Mouse (Mus musculus) spleen, adult 12 weeks (tissue): Measurements from ENCODE around the gene Dnajc10.

ENCODE experiments used
- DNase-seq: peaks from one replicate; pipeline ENCODE4 v3.0.0; 2022; ENCODE audit warnings: low spot score

The Dnajc10 gene

GRCm38 (mm10) chr2:80315242-80316161 is at the start of gene Dnajc10:
TSS of gene Dnajc10 (plus strand) at chr2:80315466.
- DNase-seq: peak; percentile 86

- no peak for DNase-seq
Observed at GRCm38 (mm10) chr2:80266894-80267293, 48.4 kb upstream of the Dnajc10 start.

- DNase-seq: no peak
Observed at GRCm38 (mm10) chr2:80268053-80268452, 47.2 kb upstream of the Dnajc10 start.

- DNase-seq: no peak
Observed at GRCm38 (mm10) chr2:80271431-80271830, 43.8 kb upstream of the Dnajc10 start.

- DNase-seq: no peak
Observed at GRCm38 (mm10) chr2:80273038-80273437, 42.2 kb upstream of the Dnajc10 start.

GRCm38 (mm10) chr2:80273763-80274162 is 41.5 kb upstream of the Dnajc10 start:
- DNase-seq: no peak

- DNase-seq: no peak
Observed at GRCm38 (mm10) chr2:80275136-80275535, 40.1 kb upstream of the Dnajc10 start.

GRCm38 (mm10) chr2:80282214-80282613 is 33.1 kb upstream of the Dnajc10 start:
- no peak for DNase-seq

GRCm38 (mm10) chr2:80286397-80286796 is 28.9 kb upstream of the Dnajc10 start:
- no peak for DNase-seq

- DNase-seq: no peak
Observed at GRCm38 (mm10) chr2:80292172-80292571, 23.1 kb upstream of the Dnajc10 start, which contains the start of gene Prdx6b. TSS of gene Prdx6b (plus strand) at chr2:80292472.

- DNase-seq: no peak
Observed at GRCm38 (mm10) chr2:80298334-80298733, 16.9 kb upstream of the Dnajc10 start.

- DNase-seq: no peak
Observed at GRCm38 (mm10) chr2:80300806-80301205, 14.5 kb upstream of the Dnajc10 start.

GRCm38 (mm10) chr2:80303957-80304356 is 11.3 kb upstream of the Dnajc10 start:
- no peak for DNase-seq

GRCm38 (mm10) chr2:80307701-80308100 is 7.6 kb upstream of the Dnajc10 start:
- no peak for DNase-seq

- DNase-seq: no peak
Observed at GRCm38 (mm10) chr2:80309775-80310174, 5.5 kb upstream of the Dnajc10 start.

- DNase-seq: peak; percentile 46
Observed at GRCm38 (mm10) chr2:80310772-80311171, 4.5 kb upstream of the Dnajc10 start.

- DNase-seq: peak; percentile 21
Observed at GRCm38 (mm10) chr2:80311350-80311749, 3.9 kb upstream of the Dnajc10 start.

GRCm38 (mm10) chr2:80314201-80314600 is 1.1 kb upstream of the Dnajc10 start:
- DNase-seq: no peak

GRCm38 (mm10) chr2:80314854-80315241 is 418 bp upstream of the Dnajc10 start:
- no peak for DNase-seq

- no peak for DNase-seq
Observed at GRCm38 (mm10) chr2:80322878-80323277, 7.6 kb downstream of the Dnajc10 start.

GRCm38 (mm10) chr2:80325779-80326178 is 10.5 kb downstream of the Dnajc10 start:
- DNase-seq: no peak

- no peak for DNase-seq
Observed at GRCm38 (mm10) chr2:80327272-80327671, 12.0 kb downstream of the Dnajc10 start.

GRCm38 (mm10) chr2:80328961-80329653 is 13.8 kb downstream of the Dnajc10 start:
- no peak for DNase-seq
